Mouse (Mus musculus) midbrain, embryonic 16.5 days (tissue): ENCODE measurements at regions not wholly inside any gene's neighbourhood (a gene's known extent, or its start where the extent isn't known, plus 50 kb on each side); places are given as distances from the start of the nearest gene placed in this dataset.

ENCODE experiments used
- ATAC-seq: fragments of 200-750 bp; cut with Nextera tagmentation; 2 replicates; pipeline ENCODE4 v1.8.0; 2017; ENCODE audit warnings: moderate TSS enrichment
- H3K27ac ChIP-seq: fragments of 300-500 bp; sonication (generic); 2 replicates; pipeline ENCODE4 v1.5.1; 2014; ENCODE audit warnings: mild to moderate bottlenecking, low read length, mixed read lengths
- H3K27me3 ChIP-seq: fragments of 300-500 bp; sonication (generic); 2 replicates; pipeline ENCODE4 v1.6.1; 2014; ENCODE audit warnings: low read depth, low read length, mixed read lengths; ENCODE audit not compliant: control insufficient read depth, insufficient read depth
- H3K36me3 ChIP-seq: fragments of 300-500 bp; sonication (generic); 2 replicates; pipeline ENCODE4 v1.6.1; 2014; ENCODE audit warnings: mild to moderate bottlenecking, low read length, moderate library complexity, mixed read lengths; ENCODE audit not compliant: control insufficient read depth, insufficient read depth
- H3K4me1 ChIP-seq: fragments of 300-500 bp; sonication (generic); 2 replicates; pipeline ENCODE4 v1.6.1; 2014; ENCODE audit warnings: mild to moderate bottlenecking, low read length, mixed read lengths; ENCODE audit not compliant: control insufficient read depth, insufficient read depth
- H3K4me2 ChIP-seq: fragments of 300-500 bp; sonication (generic); 2 replicates; pipeline ENCODE4 v1.6.1; 2014; ENCODE audit warnings: mild to moderate bottlenecking, low read length, mixed read lengths
- H3K4me3 ChIP-seq: fragments of 300-500 bp; sonication (generic); 2 replicates; pipeline ENCODE4 v1.5.1; 2014; ENCODE audit warnings: low read depth, mild to moderate bottlenecking, low read length, moderate library complexity, mixed read lengths
- H3K9ac ChIP-seq: fragments of 300-500 bp; sonication (generic); 2 replicates; pipeline ENCODE4 v1.6.1; 2014; ENCODE audit warnings: low read depth, low read length, mixed read lengths
- H3K9me3 ChIP-seq: fragments of 300-500 bp; sonication (generic); replicated peaks from 2 replicates; pipeline ENCODE4 v1.6.1; 2014; ENCODE audit warnings: mild to moderate bottlenecking, low read length, mixed read lengths; ENCODE audit not compliant: control insufficient read depth, poor library complexity, severe bottlenecking
- WGBS: fragments of 180-500 bp; shearing (Covaris S2); extraction: QIAGEN DNeasy Blood & Tissue Kit; methylation state at CpG from one replicate; pipeline ENCODE4 v1.1.7; 2014; 5-methylcytosine and 5-hydroxymethylcytosine counted together

GRCm38 (mm10) chr10:92081199-92081598, 641.0 kb downstream of the Nedd1 start:
- no peaks in the 10 kb centered on the region for H3K9me3 ChIP-seq
- peak overlapping the region; percentile 66; the same call in 1 of the 2 replicates for H3K27ac ChIP-seq
- 20% methylated on average over 1 of the region's 1 CpGs for WGBS
- H3K27me3 ChIP-seq, result no peaks in the 10 kb centered on the region
- no peak overlapping the region for H3K4me2 ChIP-seq
- ATAC-seq, result 0 out of 2 replicates have a peak, but pooled peaks have one; percentile 16
- H3K36me3 ChIP-seq, result peaks cover 13% of the 10 kb centered on the region
- H3K9ac ChIP-seq, result no peak overlapping the region
- H3K4me1 ChIP-seq, result peaks cover 31% of the 10 kb centered on the region
- H3K4me3 ChIP-seq, result no peak overlapping the region

- no peak for ATAC-seq
- Histone ChIP-seq H3K27me3 (no peaks in the 10 kb centered on the region), H3K9ac (no peak overlapping the region), H3K4me3 (no peak overlapping the region), H3K36me3 (peaks cover 11% of the 10 kb centered on the region), H3K9me3 (no peaks in the 10 kb centered on the region), H3K27ac (peak overlapping the region; percentile 44), H3K4me1 (peaks cover 47% of the 10 kb centered on the region), H3K4me2 (no peak overlapping the region)
- 7% methylated on average over 4 of the region's 4 CpGs for WGBS
Measured at GRCm38 (mm10) chr10:92079421-92079820, 642.8 kb downstream of the Nedd1 start.

- Histone ChIP-seq H3K9ac (no peak overlapping the region), H3K36me3 (peaks cover 5% of the 10 kb centered on the region), H3K4me1 (peaks cover 63% of the 10 kb centered on the region), H3K4me3 (no peak overlapping the region), H3K27me3 (no peaks in the 10 kb centered on the region), H3K9me3 (no peaks in the 10 kb centered on the region), H3K27ac (peak overlapping the region; percentile 70), H3K4me2 (no peak overlapping the region)
- ATAC-seq, result no peak
- 23% methylated on average over 3 of the region's 3 CpGs for WGBS
Measured at GRCm38 (mm10) chr10:92077291-92077690, 644.9 kb downstream of the Nedd1 start.

GRCm38 (mm10) chr10:92076754-92077153, 645.5 kb downstream of the Nedd1 start:
- Histone ChIP-seq H3K36me3 (peaks cover 2% of the 10 kb centered on the region; the same call in 1 of the 2 replicates), H3K9me3 (no peaks in the 10 kb centered on the region), H3K4me3 (no peak overlapping the region), H3K27ac (peak overlapping the region; percentile 70), H3K4me2 (no peak overlapping the region), H3K4me1 (peaks cover 63% of the 10 kb centered on the region), H3K27me3 (no peaks in the 10 kb centered on the region), H3K9ac (no peak overlapping the region)
- ATAC-seq, result no peak
- 8% methylated on average over 3 of the region's 3 CpGs for WGBS

GRCm38 (mm10) chr10:92075469-92075868, 646.8 kb downstream of the Nedd1 start:
- Histone ChIP-seq H3K4me2 (no peak overlapping the region), H3K9ac (no peak overlapping the region), H3K9me3 (no peaks in the 10 kb centered on the region), H3K4me1 (peaks cover 55% of the 10 kb centered on the region), H3K4me3 (no peak overlapping the region), H3K27me3 (no peaks in the 10 kb centered on the region), H3K36me3 (peaks cover 7% of the 10 kb centered on the region; the same call in 1 of the 2 replicates), H3K27ac (peak overlapping the region; percentile 74)
- WGBS, result 13% methylated on average over 8 of the region's 8 CpGs
- ATAC-seq, result no peak

GRCm38 (mm10) chr10:92074698-92075394, 647.4 kb downstream of the Nedd1 start:
- H3K4me1 ChIP-seq, result peaks cover 52% of the 10 kb centered on the region
- H3K4me2 ChIP-seq, result no peak overlapping the region
- H3K4me3 ChIP-seq, result no peak overlapping the region
- no peaks in the 10 kb centered on the region for H3K27me3 ChIP-seq
- peak; percentile 66; the same call in 1 of the 2 replicates for ATAC-seq
- H3K9ac ChIP-seq, result no peak overlapping the region
- H3K36me3 ChIP-seq, result peaks cover 7% of the 10 kb centered on the region; the same call in 1 of the 2 replicates
- H3K9me3 ChIP-seq, result no peaks in the 10 kb centered on the region
- 42% methylated on average over 11 of the region's 11 CpGs for whole genome bisulfite sequencing
- H3K27ac ChIP-seq, result peak overlapping the region; percentile 74

- H3K9ac ChIP-seq, result no peak overlapping the region
- H3K4me3 ChIP-seq, result no peak overlapping the region
- H3K4me1 ChIP-seq, result peaks cover 48% of the 10 kb centered on the region
- H3K36me3 ChIP-seq, result peaks cover 8% of the 10 kb centered on the region; the same call in 1 of the 2 replicates
- no peak; the same call in 1 of the 2 replicates for ATAC-seq
- H3K9me3 ChIP-seq, result no peaks in the 10 kb centered on the region
- H3K27ac ChIP-seq, result peak overlapping the region; percentile 74
- WGBS, result 18% methylated on average over 5 of the region's 5 CpGs
- no peaks in the 10 kb centered on the region for H3K27me3 ChIP-seq
- no peak overlapping the region for H3K4me2 ChIP-seq
Measured at GRCm38 (mm10) chr10:92073873-92074390, 648.3 kb downstream of the Nedd1 start.

GRCm38 (mm10) chr10:92044783-92045182, 677.4 kb downstream of the Nedd1 start:
- H3K4me3 ChIP-seq, result no peak overlapping the region
- H3K27ac ChIP-seq, result no peak overlapping the region
- H3K27me3 ChIP-seq, result no peaks in the 10 kb centered on the region
- H3K4me2 ChIP-seq, result no peak overlapping the region
- no peaks in the 10 kb centered on the region for H3K36me3 ChIP-seq
- H3K9me3 ChIP-seq, result no peaks in the 10 kb centered on the region
- peaks cover 6% of the 10 kb centered on the region; the same call in 1 of the 2 replicates for H3K4me1 ChIP-seq
- no peak for ATAC-seq
- no peak overlapping the region for H3K9ac ChIP-seq

GRCm38 (mm10) chr10:92036176-92036575, 686.0 kb downstream of the Nedd1 start:
- Histone ChIP-seq H3K36me3 (no peaks in the 10 kb centered on the region), H3K9me3 (no peaks in the 10 kb centered on the region), H3K4me2 (no peak overlapping the region), H3K4me1 (no peaks in the 10 kb centered on the region), H3K27ac (peak overlapping the region; percentile 12; the same call in 1 of the 2 replicates), H3K4me3 (no peak overlapping the region), H3K27me3 (no peaks in the 10 kb centered on the region), H3K9ac (no peak overlapping the region)
- WGBS, result 34% methylated on average over 3 of the region's 3 CpGs
- peak; percentile 89 for ATAC-seq
